Mouse (Mus musculus): Measurements from ENCODE around the gene Il11ra1.

GRCm38 (mm10) chr4:41666646-41667045 lies 33.1 kb upstream of the Il11ra1 start:
- TF ChIP-seq TCF3 (IDR thresholded peaks at IDR 0.05; ENCODE audit: insufficient read length, low read depth) (no peak), POLR2AphosphoS2 (IDR thresholded peaks at IDR 0.05; ENCODE audit: insufficient read length, low read depth) (no peak), TCF12 (IDR thresholded peaks at IDR 0.05; ENCODE audit: insufficient read depth, poor library complexity, severe bottlenecking) (no peak), SRF (IDR thresholded peaks at IDR 0.05; ENCODE audit: control insufficient read depth, insufficient read length, low read depth) (no peak), POLR2A (IDR thresholded peaks at IDR 0.05; ENCODE audit: insufficient read length, low read depth) (no peak), USF1 (IDR thresholded peaks at IDR 0.05; ENCODE audit: low read depth) (no peak), MYOD1 (IDR thresholded peaks at IDR 0.05; ENCODE audit: control insufficient read depth in 1 of 3, insufficient read length in 2 of 3, low read depth in 2 of 3) (no peak)

All from myocyte (in vitro differentiated cells).